9 mouse cellular contexts compared by ENCODE assay signal in the genomic region with DNA sequence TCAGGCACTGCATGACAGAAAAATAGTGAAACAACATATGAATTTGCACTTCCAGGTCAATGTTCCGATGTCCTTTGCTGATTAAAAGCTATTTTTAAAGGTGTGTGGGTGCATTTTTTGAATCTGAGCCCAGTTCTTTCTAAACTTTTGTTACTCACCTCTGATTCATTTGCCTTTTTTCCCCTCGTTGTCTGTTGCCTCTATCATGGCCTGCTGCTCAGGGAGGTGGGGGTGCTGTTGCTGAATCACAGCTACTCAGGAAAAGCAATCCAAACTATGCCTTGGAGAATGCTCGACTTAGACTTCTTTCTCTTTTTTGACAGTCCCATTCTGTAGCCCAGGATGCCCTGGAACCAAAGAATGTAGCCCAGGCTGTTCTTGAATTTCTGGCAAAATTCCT. TPM values are rescaled to one million over a fixed set of nuclear protein-coding genes. Genes with fewer than 3 reads are reported as not detected.
A peak's percentile ranks its signal among the peaks of the same experiment; 100 is the strongest.
DNase-seq lines count a peak whose midpoint lies in the region; ATAC-seq and TF ChIP-seq lines count a peak whose summit lies in the region.
"Had no signal": no experiment of that assay in that cellular context is flagged by ENCODE, and none has a peak within 500 bp of the region (broad histone marks: within the 10 kb centered on the region; RNA-seq: fewer than 3 reads in every experiment).

No protein-coding gene starts in this region.

- H3K9me3 ChIP-seq in hindbrain, embryonic 15.5 days, result no peaks in the 10 kb centered on the region; the same call in 1 of the 2 replicates
- H3K9me3 ChIP-seq in hindbrain, embryonic 12.5 days (replicated peaks), result no peaks in the 10 kb centered on the region
- no peaks in the 10 kb centered on the region for H3K9me3 ChIP-seq in embryonic facial prominence, embryonic 15.5 days (replicated peaks)
- no peaks in the 10 kb centered on the region for H3K9me3 ChIP-seq in intestine, postnatal 0 days (ENCODE audit: control insufficient read depth)
- H3K9me3 ChIP-seq: forebrain, embryonic 15.5 days; midbrain, embryonic 12.5 days had no signal

- peak; percentile 44 for DNase-seq in urinary bladder, postnatal 14 days (ENCODE audit: low spot score)
- no peak for DNase-seq in urinary bladder, postnatal 4 days (ENCODE audit: low spot score in 2 of 2)
- no peak for DNase-seq in embryo, embryonic 9.5 days (ENCODE audit: extremely low spot score)

- H3K4me3 ChIP-seq in hindbrain, embryonic 15.5 days, result no peak overlapping the region
- H3K4me3 ChIP-seq in hindbrain, embryonic 12.5 days, result no peak overlapping the region
- no peak overlapping the region for H3K4me3 ChIP-seq in embryonic facial prominence, embryonic 15.5 days (replicated peaks)
- no peak overlapping the region for H3K4me3 ChIP-seq in intestine, postnatal 0 days (ENCODE audit: low read depth, low read length)

- 49% methylated on average over 3 of the region's 3 CpGs for WGBS in hindbrain, embryonic 15.5 days
- WGBS in hindbrain, embryonic 12.5 days, result 49% methylated on average over 3 of the region's 3 CpGs
- 44% methylated on average over 3 of the region's 3 CpGs for WGBS in embryonic facial prominence, embryonic 15.5 days
- 55% methylated on average over 3 of the region's 3 CpGs for WGBS in intestine, postnatal 0 days

- peaks cover 13% of the 10 kb centered on the region; the same call in 1 of the 2 replicates for H3K4me1 ChIP-seq in hindbrain, embryonic 15.5 days (replicated peaks)
- H3K4me1 ChIP-seq in hindbrain, embryonic 12.5 days, result peaks cover 9% of the 10 kb centered on the region
- H3K4me1 ChIP-seq in embryonic facial prominence, embryonic 15.5 days, result peaks cover 9% of the 10 kb centered on the region
- no peaks in the 10 kb centered on the region for H3K4me1 ChIP-seq in intestine, postnatal 0 days (replicated peaks; ENCODE audit: control insufficient read depth, insufficient read depth, low read length)

- H3K4me2 ChIP-seq in hindbrain, embryonic 15.5 days, result peak overlapping the region; percentile 91
- no peak overlapping the region for H3K4me2 ChIP-seq in hindbrain, embryonic 12.5 days (replicated peaks)
- H3K4me2 ChIP-seq in embryonic facial prominence, embryonic 15.5 days (replicated peaks), result no peak overlapping the region
- H3K4me2 ChIP-seq in intestine, postnatal 0 days (replicated peaks; ENCODE audit: low read depth), result no peak overlapping the region

- H3K27ac ChIP-seq in hindbrain, embryonic 15.5 days (replicated peaks), result no peak overlapping the region
- H3K27ac ChIP-seq in hindbrain, embryonic 12.5 days, result no peak overlapping the region
- 0 out of 2 replicates have a peak overlapping the region, but pooled peaks have one; percentile 11 for H3K27ac ChIP-seq in embryonic facial prominence, embryonic 15.5 days (replicated peaks)
- no peak overlapping the region for H3K27ac ChIP-seq in intestine, postnatal 0 days (ENCODE audit: low read depth, low read length)
- H3K27ac ChIP-seq: forebrain, embryonic 15.5 days had no signal

- no peak for ATAC-seq in hindbrain, embryonic 15.5 days (ENCODE audit: low FRiP score, low read depth)
- ATAC-seq in hindbrain, embryonic 12.5 days (ENCODE audit: low FRiP score), result no peak
- ATAC-seq in embryonic facial prominence, embryonic 15.5 days (ENCODE audit: insufficient number of reproducible peaks, low FRiP score, low TSS enrichment, low read depth), result no peak
- no peak for ATAC-seq in intestine, postnatal 0 days

- no peaks in the 10 kb centered on the region for H3K36me3 ChIP-seq in hindbrain, embryonic 15.5 days
- H3K36me3 ChIP-seq in hindbrain, embryonic 12.5 days, result no peaks in the 10 kb centered on the region
- no peaks in the 10 kb centered on the region for H3K36me3 ChIP-seq in embryonic facial prominence, embryonic 15.5 days
- no peaks in the 10 kb centered on the region for H3K36me3 ChIP-seq in intestine, postnatal 0 days (ENCODE audit: control insufficient read depth, insufficient read depth)
- H3K36me3 ChIP-seq: forebrain, embryonic 15.5 days; midbrain, embryonic 12.5 days had no signal

- no peak for TF ChIP-seq CTCF in intestine, postnatal 0 days (IDR thresholded peaks at IDR 0.05; ENCODE audit: low read depth)

- no peak overlapping the region for H3K9ac ChIP-seq in hindbrain, embryonic 15.5 days
- H3K9ac ChIP-seq in hindbrain, embryonic 12.5 days, result no peak overlapping the region
- H3K9ac ChIP-seq in embryonic facial prominence, embryonic 15.5 days, result no peak overlapping the region
- no peak overlapping the region for H3K9ac ChIP-seq in intestine, postnatal 0 days (ENCODE audit: low read depth, low read length)
- H3K9ac ChIP-seq: forebrain, embryonic 15.5 days; midbrain, embryonic 12.5 days had no signal

- H3K27me3 ChIP-seq in hindbrain, embryonic 15.5 days, result no peaks in the 10 kb centered on the region; the same call in 1 of the 2 replicates
- H3K27me3 ChIP-seq in hindbrain, embryonic 12.5 days, result no peaks in the 10 kb centered on the region
- H3K27me3 ChIP-seq in embryonic facial prominence, embryonic 15.5 days, result no peaks in the 10 kb centered on the region
- H3K27me3 ChIP-seq in intestine, postnatal 0 days (replicated peaks; ENCODE audit: control insufficient read depth, insufficient read depth, low read length), result no peaks in the 10 kb centered on the region
- H3K27me3 ChIP-seq: forebrain, embryonic 15.5 days had no signal

RNA-seq across cellular contexts. Expression of a gene that starts 1.3 kb away (rescaled TPM):
- polyA plus RNA-seq in hindbrain, embryonic 15.5 days (2015; fragmentation: Nextera tagmentation; extraction: Ambion mirVana), result 5.0 and 5.2 TPM in 2 replicates
- 5.1 and 7.0 TPM in 2 replicates for polyA plus RNA-seq in hindbrain, embryonic 12.5 days (2016; fragmentation: Nextera tagmentation; extraction: Ambion mirVana)
- 8.7 and 9.5 TPM in 2 replicates for polyA plus RNA-seq in embryonic facial prominence, embryonic 15.5 days (2015; fragmentation: Nextera tagmentation; extraction: Ambion mirVana)
- 3.3 and 4.4 TPM in 2 replicates for polyA plus RNA-seq in intestine, postnatal 0 days (2015; fragmentation: Nextera tagmentation; extraction: Ambion mirVana)
